Mouse (Mus musculus): ENCODE measurements around the gene Rgcc.

DNA sequence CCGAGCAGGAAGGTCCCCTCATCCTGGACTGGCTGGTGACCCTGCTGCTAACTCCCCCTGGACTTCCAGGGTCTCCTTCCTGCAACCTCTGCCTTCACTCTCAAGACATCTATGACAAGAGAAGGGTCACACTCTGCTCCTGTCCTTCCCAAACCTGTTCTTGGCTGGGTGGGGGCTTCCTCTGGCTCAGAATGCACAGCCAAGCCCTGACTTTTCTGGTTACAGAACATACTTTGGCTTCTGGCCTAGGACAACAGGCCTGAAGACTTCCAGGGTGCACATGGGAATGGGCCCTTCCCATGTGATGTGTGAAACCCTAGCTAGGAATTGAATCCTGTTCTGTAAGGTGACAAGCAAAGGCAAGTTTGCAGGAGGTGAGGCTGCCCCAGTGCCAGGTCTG lies 22.0 kb downstream of the Rgcc start:
- no peak for TF ChIP-seq CTCF (conservative IDR thresholded peaks at IDR 0.05; ENCODE audit: insufficient read depth, insufficient read length, low read depth, low read length)
- no peak for TF ChIP-seq POLR2A (IDR thresholded peaks at IDR 0.05; ENCODE audit: low read depth, low read length)

Data from kidney, adult 2 months (tissue).